Mouse (Mus musculus): ENCODE measurements around the gene Pdia6. TPM values are rescaled to one million over a fixed set of nuclear protein-coding genes. Genes with fewer than 3 reads are reported as not detected.

The Pdia6 gene
- polyA plus RNA-seq, 1 experiment from 2014 or later, result 680 TPM

DNA sequence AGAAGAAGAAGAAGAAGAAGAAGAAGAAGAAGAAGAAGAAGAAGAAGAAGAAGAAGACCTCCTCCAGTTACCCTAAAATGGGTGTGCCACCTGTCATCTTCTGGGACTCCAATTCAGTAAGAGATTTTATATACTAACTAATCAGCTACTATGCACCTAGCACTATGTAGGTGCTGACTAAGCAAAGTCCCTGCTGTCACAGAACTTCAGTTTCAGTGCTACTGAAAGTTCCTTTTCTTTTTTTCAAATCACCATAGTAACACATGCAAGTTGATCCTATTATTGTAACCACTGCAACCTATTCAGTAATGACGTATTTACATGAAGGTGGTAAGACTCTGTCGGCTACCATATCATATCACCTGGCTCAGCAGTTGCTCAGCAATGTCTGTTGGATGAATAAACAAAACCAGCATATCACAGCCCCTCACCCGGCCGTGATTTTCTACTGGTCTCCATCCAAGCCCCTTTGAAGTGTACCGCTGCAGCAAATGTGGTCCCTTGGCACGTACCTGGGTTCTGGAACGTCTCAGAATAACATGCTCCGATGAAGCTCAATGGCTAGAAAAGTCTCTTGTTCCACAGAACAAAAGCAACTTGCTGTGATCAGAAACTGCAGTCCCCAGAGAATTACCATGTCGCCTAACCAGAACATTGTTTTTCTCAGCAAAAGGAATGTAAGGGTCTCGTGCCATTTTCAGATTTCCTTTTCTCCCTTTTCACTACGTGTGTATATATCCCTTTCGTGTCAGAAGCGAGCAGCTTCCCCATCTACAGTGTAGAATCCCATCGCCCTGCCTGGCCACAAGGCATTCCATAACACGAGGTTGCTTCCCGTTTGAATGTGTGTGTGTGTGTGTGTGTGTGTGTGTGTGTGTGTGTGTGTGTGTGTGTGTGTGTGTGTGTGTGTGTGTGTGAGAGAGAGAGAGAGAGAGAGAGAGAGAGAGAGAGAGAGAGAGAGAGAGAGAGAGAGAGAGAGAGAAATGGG is 44.8 kb downstream of the Pdia6 start:
- Histone ChIP-seq H3K4me2 (replicated peaks) (no peak overlapping the region), H3K36me3 (no peaks in the 10 kb centered on the region), H3K27ac (no peak overlapping the region), H3K9me3 (no peaks in the 10 kb centered on the region), H3K27me3 (no peaks in the 10 kb centered on the region), H3K9ac (no peak overlapping the region), H3K4me3 (no peak overlapping the region), H3K4me1 (no peaks in the 10 kb centered on the region)
- no peak for ATAC-seq (ENCODE audit: low FRiP score, low read depth)
- WGBS, result 74% methylated on average over 16 of the region's 16 CpGs

DNA sequence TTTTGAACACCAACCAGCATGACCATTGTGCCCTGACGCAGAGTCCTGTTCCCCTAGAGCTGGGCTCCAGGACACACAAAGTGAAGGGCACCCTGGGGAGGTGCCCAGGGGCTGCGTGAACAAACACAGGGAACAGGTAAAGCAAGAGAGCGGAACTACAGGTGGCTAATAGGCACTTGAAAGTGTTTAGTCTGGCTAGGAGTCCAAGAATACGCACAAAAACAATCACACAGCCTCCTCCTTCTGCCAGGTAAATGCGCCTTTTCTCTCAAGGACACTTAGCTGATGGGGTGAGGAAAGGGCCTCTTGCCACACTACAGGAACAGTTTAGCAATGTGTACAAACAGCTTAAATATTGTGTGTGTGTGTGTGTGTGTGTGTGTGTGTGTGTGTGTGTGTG is 49.8 kb downstream of the Pdia6 start:
- Histone ChIP-seq H3K27ac (no peak overlapping the region), H3K27me3 (no peaks in the 10 kb centered on the region), H3K36me3 (no peaks in the 10 kb centered on the region), H3K9me3 (no peaks in the 10 kb centered on the region), H3K4me3 (no peak overlapping the region), H3K4me2 (replicated peaks) (no peak overlapping the region), H3K9ac (no peak overlapping the region), H3K4me1 (no peaks in the 10 kb centered on the region)
- 88% methylated on average over 5 of the region's 5 CpGs for WGBS
- ATAC-seq (ENCODE audit: low FRiP score, low read depth), result no peak

GRCm38 (mm10) chr12:17317970-17318369 is 51.6 kb downstream of the Pdia6 start:
- peaks cover 15% of the 10 kb centered on the region for H3K27me3 ChIP-seq
- H3K4me2 ChIP-seq (replicated peaks), result no peak overlapping the region
- H3K4me3 ChIP-seq, result no peak overlapping the region
- no peak overlapping the region for H3K9ac ChIP-seq
- H3K27ac ChIP-seq, result no peak overlapping the region
- H3K4me1 ChIP-seq, result no peaks in the 10 kb centered on the region
- H3K36me3 ChIP-seq, result no peaks in the 10 kb centered on the region
- H3K9me3 ChIP-seq, result no peaks in the 10 kb centered on the region
- no peak for ATAC-seq (ENCODE audit: low FRiP score, low read depth)
- WGBS, result 59% methylated on average over 4 of the region's 4 CpGs

DNA sequence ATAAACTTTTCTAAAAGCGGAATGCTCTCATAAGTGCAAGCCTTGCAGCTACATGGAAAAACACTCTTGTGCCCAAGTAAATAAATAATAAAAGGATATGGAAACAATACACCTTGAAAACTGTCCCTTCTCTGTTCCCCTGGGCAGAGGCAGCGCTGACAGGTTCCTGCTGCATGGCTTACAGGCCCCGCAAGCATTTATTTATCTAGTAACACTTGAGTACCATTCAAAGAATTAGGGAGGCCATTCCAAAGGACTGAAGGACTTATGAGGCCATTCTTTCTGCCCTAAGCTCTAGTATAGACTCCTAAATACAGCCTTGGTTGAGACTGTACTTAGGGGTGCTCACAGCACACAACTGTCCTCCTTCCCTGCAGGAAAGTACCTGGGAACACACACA is 52.1 kb downstream of the Pdia6 start:
- H3K27me3 ChIP-seq, result peaks cover 20% of the 10 kb centered on the region
- H3K9ac ChIP-seq, result no peak overlapping the region
- H3K36me3 ChIP-seq, result no peaks in the 10 kb centered on the region
- H3K9me3 ChIP-seq, result no peaks in the 10 kb centered on the region
- no peaks in the 10 kb centered on the region for H3K4me1 ChIP-seq
- H3K4me3 ChIP-seq, result no peak overlapping the region
- 76% methylated on average over 3 of the region's 3 CpGs for WGBS
- no peak overlapping the region for H3K27ac ChIP-seq
- no peak for ATAC-seq (ENCODE audit: low FRiP score, low read depth)
- H3K4me2 ChIP-seq (replicated peaks), result no peak overlapping the region

GRCm38 (mm10) chr12:17324549-17325470 is 58.5 kb downstream of the Pdia6 start:
- peak overlapping the region; percentile 46 for H3K4me3 ChIP-seq
- H3K36me3 ChIP-seq, result no peaks in the 10 kb centered on the region
- H3K27ac ChIP-seq, result no peak overlapping the region
- H3K27me3 ChIP-seq, result peaks cover 71% of the 10 kb centered on the region
- WGBS, result 4% methylated on average over 51 of the region's 51 CpGs
- peak overlapping the region; percentile 85 for H3K4me2 ChIP-seq (replicated peaks)
- H3K4me1 ChIP-seq, result peaks cover 11% of the 10 kb centered on the region; the same call in 1 of the 2 replicates
- peak overlapping the region; percentile 60 for H3K9ac ChIP-seq
- ATAC-seq (ENCODE audit: low FRiP score, low read depth), result no peak
- H3K9me3 ChIP-seq, result no peaks in the 10 kb centered on the region

GRCm38 (mm10) chr12:17329259-17329658 is 62.9 kb downstream of the Pdia6 start, which contains the start of gene Atp6v1c2:
TSS of gene Atp6v1c2 (minus strand) at chr12:17329359.
- Histone ChIP-seq H3K27ac (no peak within 1 kb of the TSS), H3K9ac (no peak within 1 kb of the TSS), H3K27me3 (peaks cover 44% of the 10 kb centered on the region), H3K4me1 (peaks cover 8% of the 10 kb centered on the region; the same call in 1 of the 2 replicates), H3K36me3 (no peaks in the 10 kb centered on the region), H3K9me3 (no peaks in the 10 kb centered on the region), H3K4me2 (replicated peaks) (no peak within 1 kb of the TSS), H3K4me3 (no peak within 1 kb of the TSS)
- ATAC-seq (ENCODE audit: low FRiP score, low read depth), result no peak
- WGBS, result 66% methylated on average over 3 of the region's 3 CpGs

DNA sequence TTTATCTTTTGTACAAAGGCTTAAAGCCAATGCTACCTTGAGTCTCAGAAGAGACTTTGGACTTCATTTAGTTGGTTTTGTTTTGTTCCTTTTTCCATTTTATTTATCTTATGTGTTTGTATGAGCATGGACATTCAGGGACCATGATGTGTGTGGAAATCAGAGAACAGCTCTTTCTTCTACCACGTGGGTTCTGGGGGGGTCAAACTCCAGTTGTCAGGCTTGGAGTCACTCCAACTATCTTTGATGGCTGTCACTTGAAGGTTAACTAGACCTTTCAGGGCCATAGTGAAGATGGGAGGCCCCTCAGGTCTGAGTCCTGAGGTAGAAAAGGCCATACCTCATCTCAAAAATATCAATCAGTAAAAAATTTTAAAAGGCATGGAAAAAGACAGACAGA is 67.1 kb downstream of the Pdia6 start:
- 26% methylated on average over 1 of the region's 1 CpGs for WGBS
- Histone ChIP-seq H3K4me2 (replicated peaks) (no peak overlapping the region), H3K27ac (no peak overlapping the region), H3K9ac (no peak overlapping the region), H3K4me1 (no peaks in the 10 kb centered on the region), H3K9me3 (no peaks in the 10 kb centered on the region), H3K36me3 (no peaks in the 10 kb centered on the region), H3K4me3 (no peak overlapping the region), H3K27me3 (peaks cover 18% of the 10 kb centered on the region)
- ATAC-seq (ENCODE audit: low FRiP score, low read depth), result no peak

Other genes with a start within 250 kb of the Pdia6 start
- gene Kcnf1, start 89.7 kb upstream of the Pdia6 start, polyA plus RNA-seq (2015; fragmentation: Nextera tagmentation; extraction: Ambion mirVana), result 0.63 and 0.80 TPM in 2 replicates
- gene Atp6v1c2, start 62.8 kb downstream of the Pdia6 start, polyA plus RNA-seq (2015; fragmentation: Nextera tagmentation; extraction: Ambion mirVana), result 0.34 and 0.37 TPM in 2 replicates
- gene Nol10, start 81.9 kb downstream of the Pdia6 start, polyA plus RNA-seq (2015; fragmentation: Nextera tagmentation; extraction: Ambion mirVana), result 25.9 and 26.1 TPM in 2 replicates